Mouse (Mus musculus) ES-Bruce4 (cell line): ENCODE results near the gene Akap2. TPM values are rescaled to one million over a fixed set of nuclear protein-coding genes. Genes with fewer than 3 reads are reported as not detected.

Source experiments
- H3K27ac ChIP-seq: 2 replicates; pipeline ENCODE4 v1.5.1; 2012; ENCODE audit warnings: low read length, inconsistent platforms; ENCODE audit not compliant: insufficient read depth
- H3K27me3 ChIP-seq: 2 replicates; pipeline ENCODE4 v1.6.1; 2012; ENCODE audit warnings: mild to moderate bottlenecking, low read length, inconsistent platforms; ENCODE audit not compliant: control insufficient read depth, poor library complexity, insufficient read depth, severe bottlenecking
- H3K36me3 ChIP-seq: 2 replicates; pipeline ENCODE4 v1.6.1; 2012; ENCODE audit warnings: inconsistent platforms, mild to moderate bottlenecking, low read length, moderate library complexity; ENCODE audit not compliant: control insufficient read depth, poor library complexity, insufficient read depth, severe bottlenecking
- H3K4me1 ChIP-seq: one replicate; pipeline ENCODE4 v1.8.1; 2011; ENCODE audit warnings: low read length; ENCODE audit not compliant: control insufficient read depth, insufficient read depth
- H3K4me3 ChIP-seq: 2 replicates; pipeline ENCODE4 v1.5.1; 2011; ENCODE audit warnings: low read depth, mild to moderate bottlenecking, low read length
- H3K9ac ChIP-seq: 2 replicates; pipeline ENCODE4 v1.6.1; 2012; ENCODE audit warnings: low read depth, mild to moderate bottlenecking, inconsistent platforms; ENCODE audit not compliant: poor library complexity, severe bottlenecking
- H3K9me3 ChIP-seq: replicated peaks from 2 replicates; pipeline ENCODE4 v1.6.1; 2012; ENCODE audit warnings: mild to moderate bottlenecking, low read length, inconsistent platforms; ENCODE audit not compliant: control insufficient read depth, poor library complexity, insufficient read depth, severe bottlenecking
- CTCF ChIP-seq: IDR thresholded peaks from one replicate; pipeline ENCODE4 v1.8.1; 2011; ENCODE audit warnings: low read depth, low read length
- EP300 ChIP-seq: IDR thresholded peaks from 2 replicates; pipeline ENCODE4 v1.6.1; 2011; ENCODE audit warnings: low read depth, low read length; ENCODE audit not compliant: insufficient read depth
- POLR2A ChIP-seq: IDR thresholded peaks from one replicate; pipeline ENCODE4 v1.8.1; 2011; ENCODE audit warnings: low read length; ENCODE audit not compliant: insufficient read depth
- polyA plus RNA-seq: library from polyadenylated mRNA; stranded (reverse); fragments of >200 nt; gene quantifications from 2 replicates; pipeline ENCODE4 v1.2.4, GENCODE M21; 2011; ENCODE audit warnings: low read depth; ENCODE audit not compliant: missing spikeins, insufficient read depth, insufficient read length

Gene Akap2
- polyA plus RNA-seq, 1 experiment = 96.5 TPM

DNA sequence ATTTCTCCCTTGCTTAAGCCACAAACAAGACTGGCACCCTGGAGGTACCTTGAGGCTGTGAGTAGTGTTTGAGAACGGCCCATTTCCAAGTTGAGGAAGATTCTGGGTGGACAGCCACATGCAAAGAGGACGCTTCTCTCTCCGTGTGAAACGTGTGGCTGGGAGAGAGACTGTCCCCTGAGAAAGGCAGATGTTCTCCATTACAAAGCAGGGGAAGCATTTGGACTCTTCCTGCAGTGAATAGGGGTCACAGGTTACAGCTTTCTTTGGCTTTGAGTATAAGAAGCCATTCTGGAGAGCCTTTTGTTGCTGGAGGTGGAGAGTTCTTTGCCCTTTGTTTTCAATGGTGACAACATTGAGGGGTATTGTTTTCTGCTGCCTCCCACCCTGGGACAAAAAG, 48.3 kb downstream of the Akap2 start:
- TF ChIP-seq POLR2A (no peak), EP300 (peak; percentile 95), CTCF (no peak)
- Histone ChIP-seq H3K4me1 (peaks cover 7% of the 10 kb centered on the region), H3K9ac (no peak overlapping the region), H3K27ac (peak overlapping the region; percentile 65), H3K4me3 (no peak overlapping the region), H3K27me3 (no peaks in the 10 kb centered on the region), H3K36me3 (no peaks in the 10 kb centered on the region), H3K9me3 (no peaks in the 10 kb centered on the region)

GRCm38 (mm10) chr4:57769007-57769406, 51.5 kb downstream of the Akap2 start:
- H3K36me3 ChIP-seq = no peaks in the 10 kb centered on the region
- no peaks in the 10 kb centered on the region for H3K9me3 ChIP-seq
- no peak overlapping the region for H3K4me3 ChIP-seq
- no peak for TF ChIP-seq POLR2A
- TF ChIP-seq EP300 = no peak
- no peak for TF ChIP-seq CTCF
- H3K27ac ChIP-seq = no peak overlapping the region
- peaks cover 12% of the 10 kb centered on the region for H3K4me1 ChIP-seq
- no peaks in the 10 kb centered on the region for H3K27me3 ChIP-seq
- H3K9ac ChIP-seq = no peak overlapping the region

DNA sequence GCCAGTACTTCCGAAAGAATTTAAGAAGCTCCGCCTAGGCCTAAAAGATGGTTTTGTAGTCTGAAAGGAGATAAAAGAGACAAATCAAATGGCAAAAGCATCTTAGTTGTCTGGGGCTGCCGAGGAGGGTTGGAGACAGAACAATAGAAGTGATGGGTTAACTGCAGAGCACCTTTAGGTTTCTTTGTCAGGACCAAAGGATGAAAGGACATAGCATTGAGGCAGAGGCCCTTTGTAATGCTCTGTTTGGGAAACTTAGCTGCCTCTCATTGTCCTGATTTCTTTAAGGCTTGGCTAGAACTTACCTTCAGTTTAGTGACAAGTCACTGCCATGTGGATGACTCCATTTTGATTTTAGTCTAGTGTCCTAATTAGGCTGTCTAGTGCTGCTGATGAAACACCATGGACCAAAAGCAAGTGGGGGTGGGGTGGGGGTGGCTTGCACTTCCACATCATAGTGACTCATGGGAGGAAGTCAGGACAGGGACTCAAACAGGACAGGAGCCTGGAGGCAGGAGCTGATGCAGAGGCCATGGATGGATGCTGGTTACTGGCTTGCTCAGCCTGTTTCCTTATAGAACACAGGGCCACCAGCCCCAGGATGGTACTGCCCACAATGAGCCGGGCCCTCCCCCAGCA, 52.8 kb downstream of the Akap2 start:
- no peaks in the 10 kb centered on the region for H3K9me3 ChIP-seq
- H3K4me1 ChIP-seq = peaks cover 12% of the 10 kb centered on the region
- H3K9ac ChIP-seq = no peak overlapping the region
- H3K36me3 ChIP-seq = no peaks in the 10 kb centered on the region
- H3K27me3 ChIP-seq = no peaks in the 10 kb centered on the region
- H3K4me3 ChIP-seq = no peak overlapping the region
- TF ChIP-seq EP300 = 0 out of 2 replicates have a peak, but pooled peaks have one; percentile 67
- TF ChIP-seq POLR2A = no peak
- no peak for TF ChIP-seq CTCF
- H3K27ac ChIP-seq = peak overlapping the region; percentile 98

- no peak overlapping the region for H3K9ac ChIP-seq
- H3K27me3 ChIP-seq = no peaks in the 10 kb centered on the region
- peaks cover 13% of the 10 kb centered on the region for H3K4me1 ChIP-seq
- H3K9me3 ChIP-seq = no peaks in the 10 kb centered on the region
- no peaks in the 10 kb centered on the region for H3K36me3 ChIP-seq
- H3K4me3 ChIP-seq = no peak overlapping the region
- no peak overlapping the region for H3K27ac ChIP-seq
- no peak for TF ChIP-seq CTCF
- no peak for TF ChIP-seq POLR2A
- TF ChIP-seq EP300 = no peak
Measured at GRCm38 (mm10) chr4:57771558-57772219, 54.2 kb downstream of the Akap2 start.

- no peaks in the 10 kb centered on the region for H3K9me3 ChIP-seq
- no peaks in the 10 kb centered on the region for H3K27me3 ChIP-seq
- peaks cover 11% of the 10 kb centered on the region for H3K4me1 ChIP-seq
- H3K27ac ChIP-seq = peak overlapping the region; percentile 25; the same call in 1 of the 2 replicates
- TF ChIP-seq CTCF (no peak), POLR2A (no peak)
- no peak overlapping the region for H3K4me3 ChIP-seq
- H3K36me3 ChIP-seq = no peaks in the 10 kb centered on the region
- peak overlapping the region; percentile 68 for H3K9ac ChIP-seq
Measured at GRCm38 (mm10) chr4:57772851-57773510, 55.5 kb downstream of the Akap2 start.

DNA sequence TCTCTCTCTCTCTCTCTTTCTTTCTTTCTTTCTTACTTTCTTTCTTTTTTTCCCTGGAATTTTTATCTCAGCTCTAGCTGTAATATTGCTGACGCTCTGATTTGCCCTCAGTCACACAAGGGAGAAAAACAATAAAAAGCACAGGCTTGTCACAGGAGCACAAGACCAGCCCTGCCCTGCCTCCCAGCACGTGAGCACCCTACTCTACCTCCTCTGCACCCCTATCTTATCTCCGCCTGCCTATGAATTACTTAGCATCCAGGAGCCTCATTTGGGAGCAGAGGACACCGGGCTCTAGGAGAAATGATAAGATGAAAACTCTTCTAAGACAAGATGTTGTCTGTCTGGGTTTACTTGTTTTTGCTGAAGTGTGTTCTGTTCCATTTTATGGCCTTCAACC, 57.1 kb downstream of the Akap2 start:
- peaks cover 11% of the 10 kb centered on the region for H3K4me1 ChIP-seq
- H3K9me3 ChIP-seq = no peaks in the 10 kb centered on the region
- no peaks in the 10 kb centered on the region for H3K36me3 ChIP-seq
- no peaks in the 10 kb centered on the region for H3K27me3 ChIP-seq
- TF ChIP-seq POLR2A (no peak), CTCF (no peak), EP300 (no peak)
- no peak overlapping the region for H3K4me3 ChIP-seq
- no peak overlapping the region for H3K9ac ChIP-seq
- no peak overlapping the region for H3K27ac ChIP-seq
